Mouse (Mus musculus) mature B cell (primary cell): Measurements from ENCODE around the gene Rassf5.
"Not testable (repeated sequence)": the region's sequence is repeated elsewhere in the genome, so short reads cannot be mapped to it uniquely, and the experiment has no call there.

Experiments used
- in situ Hi-C: fragments of 300-500 bp; cut with MboI; formaldehyde crosslinking; loops from 2 replicates; pipeline ENCODE4 v1.14.3; 2019

Gene Rassf5

GRCm38 (mm10) chr1:131181642-131182527, 63.2 kb downstream of the Rassf5 start:
- in situ Hi-C loops = no loop called here

GRCm38 (mm10) chr1:131180386-131180785, 64.7 kb downstream of the Rassf5 start:
- in situ Hi-C loops = no loop called here

- in situ Hi-C loops = no loop called here
These were observed 67.0 kb downstream of the Rassf5 start for GRCm38 (mm10) chr1:131178083-131178482.

GRCm38 (mm10) chr1:131177249-131177648, 67.8 kb downstream of the Rassf5 start:
- in situ Hi-C loops = no loop called here

- in situ Hi-C loops = no loop called here
These were observed 69.2 kb downstream of the Rassf5 start for GRCm38 (mm10) chr1:131175819-131176218.

GRCm38 (mm10) chr1:131175189-131175588, 69.9 kb downstream of the Rassf5 start:
- in situ Hi-C loops = no loop called here

GRCm38 (mm10) chr1:131174299-131174861, 70.7 kb downstream of the Rassf5 start:
- in situ Hi-C loops = no loop called here

- in situ Hi-C loops = no loop called here
These were observed 71.2 kb downstream of the Rassf5 start for GRCm38 (mm10) chr1:131173809-131174208.

GRCm38 (mm10) chr1:131173001-131173400, 72.1 kb downstream of the Rassf5 start:
- in situ Hi-C loops = no loop called here

GRCm38 (mm10) chr1:131167612-131168011, 77.4 kb downstream of the Rassf5 start:
- in situ Hi-C loops = no loop called here

- in situ Hi-C loops = no loop called here
These were observed 80.6 kb downstream of the Rassf5 start for GRCm38 (mm10) chr1:131164427-131164826.

- in situ Hi-C loops = no loop called here
These were observed 84.0 kb downstream of the Rassf5 start for GRCm38 (mm10) chr1:131161091-131161490.

GRCm38 (mm10) chr1:131159573-131160327, 85.3 kb downstream of the Rassf5 start:
- in situ Hi-C loops = not testable (repeated sequence)

- in situ Hi-C loops = no loop called here
These were observed 89.6 kb downstream of the Rassf5 start for GRCm38 (mm10) chr1:131155456-131155855.

- in situ Hi-C loops = no loop called here
These were observed 91.9 kb downstream of the Rassf5 start, which contains the start of gene Eif2d for GRCm38 (mm10) chr1:131153018-131153629. Gene Eif2d, plus strand, starts transcription at chr1:131153181.

GRCm38 (mm10) chr1:131149496-131149895, 95.6 kb downstream of the Rassf5 start:
- in situ Hi-C loops = no loop called here

GRCm38 (mm10) chr1:131146181-131146614, 98.9 kb downstream of the Rassf5 start:
- in situ Hi-C loops = no loop called here

- in situ Hi-C loops = not testable (repeated sequence)
These were observed 99.8 kb downstream of the Rassf5 start for GRCm38 (mm10) chr1:131145222-131145621.

GRCm38 (mm10) chr1:131142472-131142871, 102.6 kb downstream of the Rassf5 start:
- in situ Hi-C loops = no loop called here

- in situ Hi-C loops = no loop called here
These were observed 103.6 kb downstream of the Rassf5 start for GRCm38 (mm10) chr1:131141449-131141848.

GRCm38 (mm10) chr1:131139102-131140095, 105.7 kb downstream of the Rassf5 start:
- in situ Hi-C loops = no loop called here
